Mouse (Mus musculus): ENCODE results near the gene Gemin8.

Gene Gemin8

GRCm38 (mm10) chrX:166216720-166217119, 46.5 kb downstream of the Gemin8 start:
- CTCF ChIA-PET: no interaction called here
- POLR2A ChIA-PET: no interaction called here

DNA sequence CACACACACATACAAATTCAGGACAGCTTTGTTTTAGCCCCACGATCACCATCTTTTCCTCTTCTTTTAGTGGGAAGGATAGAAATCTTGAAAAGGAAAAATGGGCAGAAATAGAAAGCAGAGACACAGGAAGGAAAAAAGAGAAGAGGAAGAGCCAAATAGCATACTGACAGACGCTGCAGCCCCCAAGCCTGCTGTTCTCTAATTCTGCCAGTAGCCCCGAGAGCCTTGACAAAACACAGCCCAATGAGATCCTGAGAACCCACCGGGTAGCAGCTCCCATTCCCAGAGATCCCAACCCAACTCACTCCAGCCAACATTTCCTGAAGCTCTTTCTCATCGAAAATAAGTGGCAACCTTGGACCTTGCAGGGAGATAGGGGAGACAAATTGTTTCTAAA, 49.1 kb downstream of the Gemin8 start:
- ChIA-PET POLR2A (no interaction called here), CTCF (interaction anchor here in 1 of 4 experiments (0.6 kb wide), 1 partner anchor 89 kb away, joined by 3 read pairs; no protein-coding TSS in a partner anchor)

DNA sequence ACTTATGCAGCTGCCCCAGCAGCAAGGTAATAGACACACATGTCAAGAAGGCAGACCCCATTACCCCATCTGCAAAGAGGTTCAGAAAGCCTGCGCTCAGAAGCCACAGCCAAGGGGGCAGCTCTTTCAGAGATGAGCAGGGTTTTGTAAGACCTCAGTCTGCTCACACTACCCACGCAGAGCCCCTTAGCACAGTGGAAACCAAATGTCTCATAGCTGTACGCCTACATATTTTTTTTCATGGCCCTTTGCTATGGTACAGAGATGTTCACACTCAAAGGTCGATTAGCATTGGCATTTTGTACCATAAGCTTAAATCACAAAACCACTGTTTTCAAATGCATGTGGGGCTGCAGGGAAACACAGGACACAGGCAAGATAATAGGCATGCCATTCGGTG, 56.6 kb downstream of the Gemin8 start:
- POLR2A ChIA-PET: no interaction called here
- CTCF ChIA-PET: no interaction called here

- POLR2A ChIA-PET: no interaction called here
- CTCF ChIA-PET: no interaction called here
Observed at GRCm38 (mm10) chrX:166229750-166230149, 59.5 kb downstream of the Gemin8 start.

GRCm38 (mm10) chrX:166230515-166231267, 60.4 kb downstream of the Gemin8 start:
- POLR2A ChIA-PET: no interaction called here
- CTCF ChIA-PET: no interaction called here

- CTCF ChIA-PET: no interaction called here
- POLR2A ChIA-PET: no interaction called here
Observed at GRCm38 (mm10) chrX:166236131-166236530, 65.9 kb downstream of the Gemin8 start.

GRCm38 (mm10) chrX:166238831-166239460, 68.7 kb downstream of the Gemin8 start, which contains the start of gene Gpm6b:
Gene Gpm6b, plus strand, starts transcription at chrX:166238911.
- ChIA-PET CTCF (no interaction called here), POLR2A (interaction anchor here in 1 of 4 experiments (1.2 kb wide), 1 partner anchor 69 kb away, joined by 3 read pairs; the partner anchor contains the start of gene Gemin8)

GRCm38 (mm10) chrX:166239520-166239919, 69.3 kb downstream of the Gemin8 start:
- CTCF ChIA-PET: no interaction called here

More at GRCm38 (mm10) chrX:166239520-166239919, 69.3 kb downstream of the Gemin8 start:
- POLR2A ChIA-PET: no interaction called here

Data from embryonic stem cell, embryonic (primary cell).